Mouse (Mus musculus): Measurements from ENCODE around the gene Slc35e1. TPM values are rescaled to one million over a fixed set of nuclear protein-coding genes. Genes with fewer than 3 reads are reported as not detected.

The Slc35e1 gene
- polyA plus RNA-seq, 1 experiment: 23.6 TPM

DNA sequence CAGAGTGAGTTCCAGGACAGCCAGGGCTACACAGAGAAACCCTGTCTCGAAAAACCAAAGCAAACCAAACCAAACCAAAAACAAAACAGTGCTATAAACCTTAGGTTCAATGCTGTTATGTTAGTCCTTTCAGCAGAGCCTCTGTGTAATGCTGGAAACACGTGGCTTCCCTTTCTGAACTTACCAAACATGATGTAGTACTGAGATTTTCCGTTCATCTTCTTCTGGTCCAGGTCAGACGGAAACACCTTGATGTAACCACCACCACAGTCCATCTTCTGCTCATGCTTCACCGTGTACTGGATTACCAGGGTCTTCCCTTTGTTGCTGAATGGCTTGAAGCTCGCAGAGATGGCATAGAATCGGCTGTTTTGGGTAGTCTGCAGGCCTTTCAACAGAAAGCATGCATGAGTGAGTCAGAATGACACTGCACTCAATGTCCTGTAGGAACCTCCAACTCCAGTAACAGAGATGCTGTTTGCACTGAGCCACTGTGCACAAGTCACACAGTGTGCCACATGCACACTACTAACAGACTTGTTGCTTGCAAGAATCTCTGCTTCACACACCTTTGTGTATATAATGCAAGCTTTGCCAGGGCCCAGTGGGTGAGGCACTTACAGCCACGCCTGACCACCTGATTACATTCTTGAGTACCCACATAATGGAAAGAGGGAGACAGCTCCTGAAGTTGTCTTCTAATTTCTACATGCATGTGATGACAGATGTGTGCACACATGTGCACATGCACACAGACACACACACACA lies 54.0 kb downstream of the Slc35e1 start:
- Histone ChIP-seq H3K4me3 (ENCODE audit: low read depth, low read length) (no peak overlapping the region), H3K27me3 (ENCODE audit: control insufficient read depth, insufficient read depth, low read length, poor library complexity, severe bottlenecking) (no peaks in the 10 kb centered on the region), H3K9ac (ENCODE audit: low read depth, poor library complexity, severe bottlenecking) (no peak overlapping the region), H3K36me3 (ENCODE audit: control insufficient read depth, insufficient read depth, low read length, poor library complexity, severe bottlenecking) (no peaks in the 10 kb centered on the region), H3K4me1 (ENCODE audit: control insufficient read depth, insufficient read depth, low read length) (no peaks in the 10 kb centered on the region), H3K27ac (ENCODE audit: insufficient read depth, low read length) (no peak overlapping the region), H3K9me3 (replicated peaks; ENCODE audit: control insufficient read depth, insufficient read depth, low read length, poor library complexity, severe bottlenecking) (no peaks in the 10 kb centered on the region)
- TF ChIP-seq POLR2A (IDR thresholded peaks at IDR 0.05; ENCODE audit: insufficient read depth, low read length) (no peak), CTCF (IDR thresholded peaks at IDR 0.05; ENCODE audit: low read depth, low read length) (no peak), EP300 (IDR thresholded peaks at IDR 0.05; ENCODE audit: insufficient read depth, low read depth, low read length) (no peak)

DNA sequence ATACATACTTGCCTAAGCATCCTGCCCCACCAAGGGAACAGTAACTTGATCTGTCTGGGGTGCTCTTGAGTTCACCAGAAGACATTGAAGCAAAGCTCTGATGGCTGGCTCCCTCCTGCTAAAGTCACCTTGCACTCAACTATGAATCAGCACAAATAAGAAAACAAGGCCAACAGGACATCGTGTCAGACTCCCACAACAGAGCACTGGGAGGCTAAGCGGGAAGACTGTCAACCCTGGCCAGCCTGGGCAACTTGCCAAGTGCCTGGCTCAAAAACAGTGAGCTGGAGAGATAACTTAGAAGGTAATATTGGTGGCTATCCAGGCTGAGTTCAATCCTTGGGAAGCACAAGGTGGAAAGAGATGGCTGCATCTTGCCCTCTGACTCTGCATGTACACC lies 57.5 kb downstream of the Slc35e1 start:
- TF ChIP-seq CTCF (IDR thresholded peaks at IDR 0.05; ENCODE audit: low read depth, low read length) (no peak), POLR2A (IDR thresholded peaks at IDR 0.05; ENCODE audit: insufficient read depth, low read length) (no peak), EP300 (IDR thresholded peaks at IDR 0.05; ENCODE audit: insufficient read depth, low read depth, low read length) (no peak)
- Histone ChIP-seq H3K9me3 (replicated peaks; ENCODE audit: control insufficient read depth, insufficient read depth, low read length, poor library complexity, severe bottlenecking) (no peaks in the 10 kb centered on the region), H3K4me1 (ENCODE audit: control insufficient read depth, insufficient read depth, low read length) (no peaks in the 10 kb centered on the region), H3K27ac (ENCODE audit: insufficient read depth, low read length) (no peak overlapping the region), H3K36me3 (ENCODE audit: control insufficient read depth, insufficient read depth, low read length, poor library complexity, severe bottlenecking) (no peaks in the 10 kb centered on the region), H3K4me3 (ENCODE audit: low read depth, low read length) (no peak overlapping the region), H3K9ac (ENCODE audit: low read depth, poor library complexity, severe bottlenecking) (no peak overlapping the region), H3K27me3 (ENCODE audit: control insufficient read depth, insufficient read depth, low read length, poor library complexity, severe bottlenecking) (no peaks in the 10 kb centered on the region)

Other genes starting within 250 kb of the Slc35e1 start
- 2.3 and 4.5 TPM in 2 replicates for gene Gm10282, start 187.4 kb downstream of the Slc35e1 start, polyA plus RNA-seq (2011; ENCODE audit: insufficient read depth, insufficient read length, low read depth, missing spikeins)
- 44.7 and 47.0 TPM in 2 replicates for gene Klf2, start 173.6 kb downstream of the Slc35e1 start, polyA plus RNA-seq (2011; ENCODE audit: insufficient read depth, insufficient read length, low read depth, missing spikeins)
- 89.5 and 90.9 TPM in 2 replicates for gene Eps15l1, start 71.2 kb downstream of the Slc35e1 start, polyA plus RNA-seq (2011; ENCODE audit: insufficient read depth, insufficient read length, low read depth, missing spikeins)
- 2.9 and 3.3 TPM in 2 replicates for gene Calr3, start 48.7 kb downstream of the Slc35e1 start, polyA plus RNA-seq (2011; ENCODE audit: insufficient read depth, insufficient read length, low read depth, missing spikeins)
- 5.8 and 6.9 TPM in 2 replicates for gene 1700030K09Rik, start 48.7 kb downstream of the Slc35e1 start, polyA plus RNA-seq (2011; ENCODE audit: insufficient read depth, insufficient read length, low read depth, missing spikeins)
- gene Cherp, start 17.4 kb downstream of the Slc35e1 start, polyA plus RNA-seq (2011; ENCODE audit: insufficient read depth, insufficient read length, low read depth, missing spikeins): 106 TPM in 2 replicates
- 10.2 and 11.2 TPM in 2 replicates for gene Med26, start 55.7 kb upstream of the Slc35e1 start, polyA plus RNA-seq (2011; ENCODE audit: insufficient read depth, insufficient read length, low read depth, missing spikeins)
- 77.7 and 78.7 TPM in 2 replicates for gene Smim7, start 78.5 kb upstream of the Slc35e1 start, polyA plus RNA-seq (2011; ENCODE audit: insufficient read depth, insufficient read length, low read depth, missing spikeins)
- gene Tmem38a, start 79.4 kb upstream of the Slc35e1 start, polyA plus RNA-seq (2011; ENCODE audit: insufficient read depth, insufficient read length, low read depth, missing spikeins): 12.2 and 14.7 TPM in 2 replicates
- 0.91 and 0.94 TPM in 2 replicates for gene Nwd1, start 154.1 kb upstream of the Slc35e1 start, polyA plus RNA-seq (2011; ENCODE audit: insufficient read depth, insufficient read length, low read depth, missing spikeins)
- gene Sin3b, start 230.7 kb upstream of the Slc35e1 start, polyA plus RNA-seq (2011; ENCODE audit: insufficient read depth, insufficient read length, low read depth, missing spikeins): 196 and 208 TPM in 2 replicates